Mouse (Mus musculus) olfactory bulb, adult 2 months (tissue): ENCODE measurements around the gene Rab44.

Experiments used
- CTCF ChIP-seq: fragments of 200-500 bp; IDR thresholded peaks from 2 replicates; pipeline ENCODE4 v1.5.1; 2012; ENCODE audit warnings: low read depth, mild to moderate bottlenecking, low read length, moderate library complexity; ENCODE audit not compliant: insufficient read depth
- POLR2A ChIP-seq: fragments of 200-500 bp; IDR thresholded peaks from 2 replicates; pipeline ENCODE4 v1.6.1; 2012; ENCODE audit warnings: mild to moderate bottlenecking, low read depth, low read length, moderate library complexity; ENCODE audit not compliant: insufficient read depth

DNA sequence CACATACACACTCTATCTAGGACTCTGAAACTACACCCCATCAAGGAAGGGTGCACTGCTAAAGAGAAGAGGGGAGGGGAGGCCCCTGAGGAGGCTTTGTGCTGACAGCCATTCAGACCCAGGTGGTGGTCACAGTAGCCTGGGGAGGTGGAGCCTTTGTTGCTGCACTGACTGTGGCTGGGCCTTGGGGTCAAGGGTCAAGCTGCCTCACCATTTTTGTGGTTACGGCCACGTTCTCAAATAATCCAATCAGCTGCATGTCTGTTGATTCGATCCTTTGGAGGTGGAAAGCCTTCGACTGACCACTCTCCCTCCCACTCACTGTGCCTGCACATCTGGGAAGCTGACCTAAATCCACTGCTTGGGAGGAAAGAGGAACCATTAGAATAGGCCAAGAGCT is 81.6 kb downstream of the Rab44 start:
- TF ChIP-seq CTCF: no peak
- TF ChIP-seq POLR2A: no peak
